Mouse (Mus musculus): ENCODE data around the gene Rsrc2.

The Rsrc2 gene

DNA sequence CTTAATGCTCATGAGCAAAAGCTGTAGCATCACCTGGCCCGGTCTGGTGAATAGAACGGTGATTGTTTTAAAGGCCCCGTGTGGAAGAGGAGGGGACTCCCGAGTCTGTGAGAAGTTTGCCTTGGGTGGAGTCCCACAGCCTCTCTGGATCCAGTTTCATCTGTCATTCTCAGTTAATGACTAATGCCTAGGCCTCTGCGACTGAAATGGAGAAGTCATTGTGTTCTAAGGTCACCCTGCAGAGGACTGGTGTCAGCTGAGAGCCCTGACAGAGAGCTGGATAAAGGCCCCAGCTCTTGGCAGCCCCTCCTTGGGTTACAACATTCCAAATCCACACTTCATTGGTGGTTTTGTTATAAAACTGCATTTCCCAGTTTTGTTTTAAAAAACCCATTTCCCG is 54.7 kb downstream of the Rsrc2 start:
- DNase-seq: peak; percentile 20 to 26

DNA sequence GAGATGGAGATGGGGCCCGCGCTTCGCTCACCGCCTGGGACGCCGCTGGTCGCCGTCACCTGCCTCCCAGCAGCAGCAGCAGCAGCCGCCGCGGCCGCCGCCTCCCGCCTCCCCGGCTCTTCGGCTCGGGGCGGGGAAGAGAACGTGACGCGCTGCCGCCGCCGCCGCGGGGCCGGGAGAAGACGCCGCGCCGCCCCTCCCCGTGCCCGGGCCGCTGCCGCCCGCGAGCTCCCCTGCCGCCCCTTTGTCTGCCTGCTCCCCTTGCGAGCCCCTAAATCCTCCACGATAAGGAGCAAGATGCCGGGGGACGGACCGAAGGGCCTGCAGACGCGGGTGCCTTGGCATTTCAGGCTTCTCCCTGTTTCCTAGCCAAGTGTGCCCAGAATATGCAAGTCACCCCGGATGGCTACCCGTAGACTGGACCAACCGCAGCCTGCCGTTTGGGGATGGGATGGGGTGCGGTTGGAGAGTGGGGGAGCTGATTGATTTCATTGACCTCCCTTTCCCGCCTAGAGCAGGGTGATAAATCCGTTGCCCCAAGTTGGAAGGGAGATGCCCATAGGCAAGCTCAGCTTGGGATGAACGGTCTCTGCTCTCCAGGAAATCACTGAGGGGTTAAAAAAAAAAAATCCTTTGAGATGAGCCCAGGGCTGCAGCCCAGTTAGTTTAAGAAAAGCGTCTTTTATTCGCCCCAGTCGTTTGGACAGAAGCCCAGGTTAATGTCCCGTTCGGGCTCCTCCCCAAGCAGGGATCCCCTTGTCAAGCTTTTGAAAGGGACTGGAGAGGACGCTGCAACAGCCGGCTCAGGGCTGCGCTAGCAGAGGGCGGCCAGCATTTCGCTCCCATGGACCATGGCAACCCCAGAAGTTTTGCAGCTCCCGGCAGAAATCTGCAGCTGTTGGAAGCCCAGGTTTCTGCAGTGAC is 64.7 kb downstream of the Rsrc2 start, which contains the start of gene Clip1:
TSS of gene Clip1 (minus strand) at position 398 of the 924 bp plus-strand sequence.
- peak; percentile 75 to 83 for DNase-seq

- DNase-seq: peak; percentile 73 to 82
Measured at GRCm38 (mm10) chr5:123683377-123684220, 65.6 kb downstream of the Rsrc2 start.

DNA sequence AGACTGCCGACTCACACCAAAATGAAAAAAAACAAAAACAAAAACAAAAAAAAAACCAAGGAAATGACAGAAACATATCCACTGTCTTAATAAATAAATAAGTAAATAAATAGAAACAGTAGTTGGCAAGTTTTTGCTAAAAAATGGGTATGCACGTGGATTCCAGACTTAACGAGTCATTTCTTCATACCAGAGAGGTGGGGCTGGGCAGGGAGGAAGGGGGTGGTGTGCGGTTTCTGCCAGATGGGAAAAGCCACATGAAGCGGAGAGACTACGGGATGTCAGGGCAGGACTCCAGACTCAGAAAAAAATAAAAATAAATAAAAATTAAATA is 66.2 kb downstream of the Rsrc2 start:
- DNase-seq: peak in 1 of 2 experiments; percentile 24

DNA sequence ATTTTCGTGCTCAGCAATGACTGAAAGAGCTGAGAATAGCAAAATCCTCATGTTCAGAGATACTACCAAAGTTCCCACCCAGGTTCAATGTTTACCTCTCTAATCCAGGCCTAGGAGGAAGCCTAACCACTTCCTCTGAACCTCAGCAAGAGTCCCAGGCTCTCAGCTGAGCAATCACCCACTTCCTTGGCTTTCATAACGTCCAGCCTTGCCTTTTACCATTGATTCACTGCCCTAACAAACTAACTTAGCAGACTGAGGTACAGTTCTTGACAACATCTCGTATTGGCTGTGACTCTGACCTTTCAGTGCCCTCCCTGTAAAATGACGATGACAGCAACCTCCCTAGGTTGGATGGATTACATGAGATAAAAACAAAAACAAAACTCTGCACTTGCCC is 66.8 kb downstream of the Rsrc2 start:
- no peak for DNase-seq

DNA sequence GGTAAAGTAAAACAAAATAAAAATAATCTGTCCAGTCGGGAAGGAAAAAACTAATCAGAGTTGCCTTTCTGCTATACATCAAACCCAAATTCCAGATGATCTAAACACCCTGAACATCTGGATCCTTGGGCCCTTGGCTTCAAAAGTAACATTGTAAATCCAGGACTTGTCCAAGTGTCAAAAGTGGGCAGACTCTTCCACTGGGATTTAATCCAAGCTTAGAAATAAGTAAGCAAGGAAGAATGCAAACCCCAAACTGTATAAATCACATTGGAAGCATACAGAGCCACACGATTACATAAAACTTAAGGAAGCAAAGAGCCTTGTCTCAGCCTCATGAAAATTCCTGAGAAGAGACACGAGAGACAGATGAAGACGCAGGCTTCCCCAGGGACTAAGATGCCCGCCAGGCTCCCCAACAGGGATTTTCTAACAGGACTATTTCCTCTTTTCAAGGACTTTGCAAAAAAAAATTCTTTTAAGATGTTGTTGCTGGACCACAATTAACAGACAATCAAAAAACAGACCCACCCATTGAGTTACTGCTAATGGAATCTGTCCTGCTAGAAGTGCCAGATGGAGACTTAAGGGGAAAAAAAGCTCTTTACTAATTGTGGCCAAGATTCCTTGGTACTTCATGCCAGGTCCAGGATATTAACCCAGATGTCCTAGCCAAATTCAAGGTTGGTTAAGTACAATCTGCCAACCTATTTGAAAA is 69.5 kb downstream of the Rsrc2 start:
- DNase-seq: peak in 1 of 2 experiments; percentile 26

GRCm38 (mm10) chr5:123679106-123679505 is 70.1 kb downstream of the Rsrc2 start:
- DNase-seq: peak in 1 of 2 experiments; percentile 36

Measured in kidney, postnatal 4 days (tissue).